ENCODE assay signal across 8 mouse cellular contexts in genomic region chr13:95961191-95961791, GRCm38 (mm10).
DNase-seq lines count a peak whose midpoint lies in the region.

No protein-coding gene starts in this region.

- peak; percentile 74 for DNase-seq in CD4-positive helper T cell, adult 2 months (ENCODE audit: low read depth, low spot score)
- peak; percentile 56 for DNase-seq in T-cell, adult 2 months (ENCODE audit: low spot score)
- peak; percentile 2 for DNase-seq in fibroblast of lung, adult 2 months (ENCODE audit: low read depth)
- DNase-seq in heart, postnatal 14 days = peak; percentile 23 to 33
- peak; percentile 31 to 33 for DNase-seq in layer of hippocampus, postnatal 25 days (ENCODE audit: extremely low spot score in 1 of 2, low spot score in 1 of 2)
- peak; percentile 8 for DNase-seq in lung, postnatal 14 days
- peak; percentile 74 to 76 for DNase-seq in right cerebral cortex, adult 2 months (ENCODE audit: low spot score in 2 of 2)
- no peak for DNase-seq in yolk sac, embryonic 10.5 days (ENCODE audit: low spot score)

- intact Hi-C loops in heart, postnatal 14 days (cut with DNase I) = no loop called here
